Mouse (Mus musculus) Muller cell, postnatal 12 days (primary cell): ENCODE measurements around the gene Nek9.
A peak's percentile ranks its signal among the peaks of the same experiment; 100 is the strongest.

ENCODE experiments used
- DNase-seq: peaks from one replicate; pipeline ENCODE4 v3.0.0-alpha.2; 2015; ENCODE audit errors: inconsistent ontology term

Nek9 gene

DNA sequence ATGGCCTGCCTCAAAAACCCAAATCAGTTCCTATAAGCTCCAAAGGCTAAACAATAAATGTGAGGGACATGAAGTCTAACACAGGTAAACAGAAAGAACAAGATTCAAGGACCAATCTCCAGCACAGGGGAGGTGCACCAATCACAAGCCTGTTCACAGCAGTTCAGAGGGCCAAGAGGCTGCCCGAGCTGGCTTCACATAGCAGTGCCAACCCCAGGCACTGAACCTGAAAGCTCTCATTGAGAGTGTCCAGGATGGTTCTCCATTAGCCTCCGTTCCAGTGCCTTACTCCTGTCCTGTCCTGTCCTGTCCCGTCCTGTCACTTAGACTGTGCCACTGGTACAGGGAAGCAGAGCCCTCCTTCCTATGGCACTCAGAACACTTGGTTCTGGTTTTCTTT is 8.0 kb upstream of the Nek9 start:
- no peak for DNase-seq

DNA sequence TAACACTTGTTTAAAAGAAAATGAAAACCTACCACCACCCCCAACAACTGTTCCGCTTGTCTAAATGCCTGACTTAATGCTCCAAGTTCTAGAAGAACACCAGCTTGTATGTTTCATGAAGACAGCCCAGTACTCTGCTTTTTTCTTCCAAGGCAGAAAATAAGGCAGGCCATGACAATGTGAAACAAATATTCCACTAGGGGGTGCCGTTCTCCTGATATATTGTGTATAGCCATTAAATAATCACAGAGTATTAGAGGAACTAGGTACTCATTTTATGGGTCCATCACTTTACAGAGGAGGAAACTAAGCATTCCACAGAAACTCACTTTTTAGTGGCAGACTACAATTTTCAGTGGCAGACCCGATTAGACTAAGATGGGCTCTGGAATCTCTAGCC is 7.2 kb upstream of the Nek9 start:
- DNase-seq = peak; percentile 76

DNA sequence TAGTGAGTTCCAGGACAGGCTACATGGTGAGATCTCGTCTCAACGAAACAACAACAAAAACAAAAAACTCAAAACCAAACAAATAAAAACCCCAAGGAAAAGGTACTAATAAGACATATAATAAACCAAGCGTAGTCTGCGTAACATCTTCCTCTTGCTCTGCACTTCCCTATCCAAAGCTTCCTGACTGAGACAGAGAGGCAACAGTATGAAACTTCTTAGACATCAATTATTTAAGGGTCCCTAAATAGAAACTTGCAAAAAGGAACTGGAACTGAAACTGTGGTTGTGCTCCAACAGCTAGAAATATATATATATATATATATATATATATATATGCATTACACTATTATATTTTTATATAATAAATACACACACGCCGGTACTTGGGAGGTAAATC is 6.4 kb upstream of the Nek9 start:
- no peak for DNase-seq

DNA sequence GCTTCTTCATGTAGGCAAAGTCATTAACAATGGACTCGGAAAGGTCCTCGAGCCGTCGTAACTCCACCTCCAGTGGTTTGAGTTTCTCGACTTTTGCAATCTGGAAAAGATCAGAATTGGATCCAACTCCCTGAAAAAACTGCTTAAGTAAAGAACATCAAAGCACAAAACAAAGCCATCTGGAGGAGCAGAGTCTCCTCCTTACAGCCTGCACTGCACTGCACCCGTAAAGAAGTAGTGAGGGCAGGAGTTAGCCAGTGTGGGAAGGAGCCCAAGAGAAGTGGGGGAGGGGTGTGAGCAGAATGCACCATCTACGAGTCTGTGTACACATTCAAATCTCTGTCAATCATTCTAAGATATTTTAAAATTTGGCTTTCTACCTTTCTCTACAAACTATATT is 5.1 kb upstream of the Nek9 start:
- DNase-seq = no peak

DNA sequence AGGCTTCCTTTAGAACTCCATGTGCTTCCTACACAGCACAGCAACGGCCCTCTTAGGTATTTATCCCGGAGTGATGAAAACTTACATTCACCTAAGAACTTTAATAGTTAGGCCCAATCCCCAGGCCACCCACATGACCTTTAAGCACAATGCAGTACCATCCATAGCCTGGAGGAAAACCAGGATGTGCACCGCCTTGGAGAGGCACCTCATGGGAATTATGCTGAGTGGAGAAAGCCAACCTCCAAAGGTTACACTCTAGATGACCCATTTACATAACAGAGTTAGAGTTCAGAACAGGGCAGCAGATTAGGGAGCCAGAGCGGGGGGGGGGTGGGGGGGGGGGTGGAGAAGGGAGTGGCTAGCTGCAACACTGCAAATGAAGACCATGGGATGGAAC is 3.1 kb upstream of the Nek9 start:
- DNase-seq = no peak

DNA sequence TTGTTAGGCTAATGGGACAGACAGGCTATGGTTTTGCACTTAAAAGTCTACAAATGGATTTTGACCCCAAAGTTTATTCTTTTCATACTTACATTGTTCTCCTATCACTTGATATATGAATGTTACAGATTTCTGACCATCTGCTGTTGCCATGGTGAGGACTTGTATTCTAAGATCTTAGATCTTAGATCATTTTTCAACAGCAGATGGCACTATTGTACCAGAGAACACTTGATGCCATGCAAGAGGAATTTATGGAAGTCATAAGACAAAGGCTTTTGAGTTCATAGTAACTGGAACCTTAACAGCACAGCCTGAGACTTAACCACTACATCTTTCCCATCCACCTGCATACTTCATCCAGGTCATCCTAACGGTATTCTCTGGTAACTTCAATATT is 2.0 kb upstream of the Nek9 start:
- DNase-seq = peak; percentile 61

DNA sequence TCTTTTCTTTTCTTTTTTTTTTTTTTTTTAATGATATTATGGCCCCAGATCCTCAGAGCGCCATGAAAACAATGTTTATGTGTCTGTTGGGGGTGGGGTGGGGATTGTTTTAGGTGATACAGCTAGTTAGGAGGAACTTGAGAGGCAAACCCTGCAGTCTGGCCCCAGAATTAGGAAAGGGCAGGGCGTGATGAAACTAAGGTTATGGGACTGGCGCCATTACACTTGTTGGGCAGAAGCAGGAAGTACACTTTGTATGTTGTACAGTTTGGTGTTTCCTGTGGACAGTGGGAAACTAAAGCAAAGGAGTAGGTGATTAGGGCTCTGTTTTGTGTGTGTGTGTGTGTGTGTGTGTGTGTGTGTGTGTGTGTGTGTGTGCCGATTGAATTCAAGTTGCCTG is 785 bp upstream of the Nek9 start:
- DNase-seq = no peak

DNA sequence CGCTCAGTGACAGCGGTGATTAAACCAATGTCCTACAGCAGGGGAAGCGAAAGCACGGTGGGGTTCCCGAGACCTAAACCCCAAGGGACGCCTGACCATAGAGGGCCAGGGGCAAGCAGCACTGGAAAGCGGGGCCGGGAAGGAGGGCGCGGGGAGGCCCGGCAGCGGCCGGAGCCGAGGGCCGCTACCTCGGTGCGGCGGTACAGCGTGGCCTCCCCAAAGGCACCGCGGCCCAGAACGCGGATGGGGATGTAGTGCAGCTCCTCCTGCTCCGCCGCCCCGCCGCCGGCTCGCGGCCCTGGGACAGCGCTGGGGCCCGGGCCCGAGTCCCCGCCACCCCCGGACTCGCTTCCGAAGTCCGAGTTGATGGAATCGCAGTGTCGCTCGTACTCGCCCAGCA is 347 bp downstream of the Nek9 start:
- no peak for DNase-seq

DNA sequence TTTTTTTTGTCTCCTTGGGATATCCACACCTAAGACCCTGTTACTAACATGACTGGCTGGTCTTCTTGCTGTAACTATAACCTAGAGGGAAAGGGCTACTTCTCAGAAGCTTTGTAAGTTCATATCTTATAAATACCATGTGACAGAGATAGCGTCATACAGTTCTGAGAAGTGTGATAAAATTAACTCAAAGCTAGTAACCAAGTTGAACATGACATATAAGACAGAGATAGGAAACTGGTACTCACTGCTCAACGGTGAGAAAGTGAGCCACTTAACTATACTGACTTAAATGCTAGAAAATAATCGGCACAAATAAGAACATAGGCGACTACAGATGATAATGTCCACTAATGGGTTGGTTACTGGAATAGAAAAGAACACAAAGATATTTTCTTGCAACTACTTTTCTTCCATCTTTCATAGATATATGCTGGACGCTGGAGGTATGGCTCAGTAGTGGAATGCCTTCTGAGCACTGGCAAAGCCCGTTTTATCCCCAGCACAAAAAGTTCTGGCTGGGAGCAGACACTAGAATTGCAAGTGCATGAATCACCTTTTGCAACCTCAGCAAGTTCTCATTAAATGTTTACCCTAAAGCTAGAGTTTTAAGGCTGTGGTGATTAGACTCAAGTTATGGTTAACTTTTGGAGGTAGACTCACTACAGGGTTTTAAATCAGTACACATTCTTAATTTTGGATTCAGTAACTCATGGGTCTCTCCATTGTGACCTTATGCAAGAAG is 1.4 kb downstream of the Nek9 start:
- peak; percentile 41 for DNase-seq

DNA sequence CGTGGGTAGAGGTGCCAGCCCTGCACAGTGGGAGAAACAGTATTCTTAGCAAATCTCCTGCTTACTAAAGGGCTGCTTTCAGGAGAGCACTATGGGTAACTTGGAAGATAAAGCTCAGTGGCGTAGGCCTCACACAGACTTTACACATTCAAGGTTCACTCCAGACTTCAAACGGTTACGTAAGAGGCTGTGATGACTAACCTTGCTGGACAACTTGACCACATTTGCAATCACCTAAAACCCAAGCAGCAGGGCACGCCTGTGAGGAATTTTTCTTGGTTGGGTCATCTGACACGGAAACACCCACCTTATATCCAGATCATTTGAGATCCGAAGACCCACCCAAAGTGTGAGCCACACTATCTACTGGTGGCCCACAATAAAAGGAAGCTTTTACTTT is 9.0 kb downstream of the Nek9 start:
- DNase-seq = peak; percentile 17

DNA sequence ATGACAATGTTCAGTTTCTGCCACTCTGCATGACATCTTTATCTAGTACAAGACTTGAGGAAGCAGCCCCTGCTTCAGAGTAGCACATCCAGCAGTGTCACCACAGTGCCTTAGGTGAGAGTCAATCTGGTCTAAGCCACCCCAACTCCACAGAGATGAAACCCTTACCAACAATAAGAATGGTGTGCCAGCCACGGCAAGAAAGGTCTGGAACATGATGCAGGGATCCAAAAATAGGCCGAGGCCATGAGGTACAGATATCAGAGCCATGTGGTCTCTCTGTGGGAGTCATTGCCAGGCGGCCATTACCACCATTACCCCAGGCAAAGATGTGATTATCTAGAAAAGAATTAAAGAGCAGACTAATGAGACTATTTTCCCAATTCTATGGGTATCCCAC is 30.5 kb downstream of the Nek9 start:
- no peak for DNase-seq

DNA sequence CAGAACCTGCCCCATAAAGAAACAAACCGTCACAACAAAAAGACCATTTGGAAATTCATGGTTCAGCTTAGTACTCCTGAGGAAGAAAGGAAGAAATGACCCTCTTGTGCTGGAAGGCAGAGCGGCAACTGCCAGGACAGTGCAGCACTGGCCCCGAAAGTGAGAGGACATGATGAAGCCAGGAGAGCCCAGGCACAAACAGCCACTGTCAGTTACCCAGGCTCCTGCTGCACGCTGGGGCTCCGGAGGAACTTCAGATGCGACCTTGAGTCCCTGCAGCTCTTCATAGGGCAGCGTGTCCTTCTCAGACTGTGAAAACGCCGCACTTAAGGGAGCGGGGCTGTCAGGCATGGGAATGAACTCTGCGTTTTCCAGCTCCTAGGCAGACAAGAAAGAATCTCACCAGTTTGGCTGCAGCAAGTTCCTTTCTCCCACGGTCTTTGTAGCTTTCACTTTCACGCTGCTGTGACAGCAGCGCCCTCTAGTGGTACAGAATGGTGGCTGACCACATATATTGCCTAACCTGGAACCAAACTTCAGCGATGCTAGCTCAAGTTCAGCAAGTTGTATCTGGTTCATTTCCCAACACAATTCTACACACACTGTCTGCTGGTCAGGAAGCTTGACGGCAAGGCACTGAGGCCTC is 33.8 kb downstream of the Nek9 start:
- DNase-seq = peak; percentile 70

DNA sequence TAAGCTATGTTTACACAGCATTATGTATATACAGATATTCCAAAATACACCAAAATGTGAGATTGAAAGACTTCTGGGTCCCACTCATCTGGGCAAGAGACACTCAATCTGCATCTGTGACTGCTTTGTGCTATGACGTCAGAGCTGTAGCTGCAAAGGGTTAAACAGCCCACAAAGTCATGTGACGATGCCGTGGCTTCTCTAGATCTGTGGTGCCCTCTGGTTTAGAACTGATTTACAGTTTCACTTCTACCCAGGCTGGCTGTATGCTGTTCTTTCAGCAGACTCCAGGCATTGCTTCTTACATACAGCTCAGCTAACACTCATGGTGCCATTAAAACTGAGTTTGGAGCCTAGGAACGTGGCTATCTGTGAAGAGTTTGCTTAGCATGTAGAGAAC is 34.4 kb downstream of the Nek9 start:
- DNase-seq = no peak

DNA sequence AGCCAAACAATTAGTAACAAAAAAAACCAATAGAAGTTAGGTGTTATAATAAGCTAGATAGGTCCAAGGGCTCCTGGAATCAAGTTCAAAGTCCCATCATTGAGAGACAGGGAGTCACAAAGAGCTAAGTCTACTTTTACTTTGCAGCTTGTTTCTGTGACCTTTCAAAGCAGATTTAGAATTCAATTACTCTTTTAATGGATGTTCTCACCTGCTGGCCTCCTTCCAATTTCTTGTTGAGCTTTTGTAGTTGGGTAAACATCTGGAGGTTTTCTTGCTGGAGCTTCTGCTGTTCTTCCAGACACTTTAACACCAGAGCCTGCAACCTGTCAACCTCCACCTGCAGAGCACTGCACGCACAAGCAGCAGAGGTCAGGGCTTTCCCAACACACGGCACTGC is 35.9 kb downstream of the Nek9 start:
- no peak for DNase-seq

DNA sequence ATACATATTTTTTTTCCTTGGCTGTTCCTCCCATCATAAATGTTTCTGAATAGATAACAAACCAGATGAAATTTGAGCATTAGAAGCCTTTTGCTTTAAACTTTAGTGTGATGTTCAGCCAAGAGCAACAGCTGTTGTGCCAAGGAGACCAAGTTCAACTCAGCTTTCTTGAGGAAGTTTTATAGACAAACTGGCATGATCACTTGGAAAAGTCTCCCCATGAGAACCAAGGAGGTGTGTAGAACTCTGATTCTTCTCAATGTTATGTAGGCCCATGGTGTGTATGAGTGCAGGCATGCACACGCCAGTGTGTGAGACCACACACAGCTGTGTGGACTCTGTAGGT is 40.4 kb downstream of the Nek9 start:
- DNase-seq = no peak

DNA sequence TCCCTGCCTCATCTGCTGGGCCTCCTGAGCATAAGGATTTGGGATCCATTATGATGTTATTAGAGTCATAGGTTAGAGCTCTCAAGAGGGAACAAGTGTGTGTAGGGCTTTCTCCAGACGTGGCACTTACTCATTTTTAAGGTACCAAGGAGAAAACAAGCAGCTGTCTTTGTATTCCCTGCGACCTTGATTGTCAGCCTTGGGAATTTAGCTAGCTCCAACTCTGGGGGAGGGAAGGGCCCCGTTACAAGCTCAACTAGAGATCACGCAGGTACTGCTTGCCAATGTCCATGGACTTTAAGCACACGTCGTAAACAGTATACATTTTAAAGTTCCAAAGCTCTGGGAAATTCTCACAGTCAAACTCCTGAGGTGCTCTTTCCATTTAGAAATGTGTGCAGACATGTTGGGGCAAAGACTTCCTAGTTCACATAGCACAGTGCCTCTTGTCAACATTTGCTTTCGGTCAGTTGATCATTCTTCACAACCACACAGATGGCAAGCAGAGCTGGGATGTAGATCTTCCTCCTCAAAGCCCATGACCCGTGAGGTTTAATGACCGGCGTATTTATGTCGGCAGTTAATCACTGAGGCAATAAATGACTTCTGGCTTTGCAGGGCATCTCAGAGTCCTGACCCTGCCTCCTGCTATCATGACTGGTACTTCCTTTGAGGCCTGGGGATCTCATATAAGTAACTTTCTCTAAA is 40.9 kb downstream of the Nek9 start:
- no peak for DNase-seq

DNA sequence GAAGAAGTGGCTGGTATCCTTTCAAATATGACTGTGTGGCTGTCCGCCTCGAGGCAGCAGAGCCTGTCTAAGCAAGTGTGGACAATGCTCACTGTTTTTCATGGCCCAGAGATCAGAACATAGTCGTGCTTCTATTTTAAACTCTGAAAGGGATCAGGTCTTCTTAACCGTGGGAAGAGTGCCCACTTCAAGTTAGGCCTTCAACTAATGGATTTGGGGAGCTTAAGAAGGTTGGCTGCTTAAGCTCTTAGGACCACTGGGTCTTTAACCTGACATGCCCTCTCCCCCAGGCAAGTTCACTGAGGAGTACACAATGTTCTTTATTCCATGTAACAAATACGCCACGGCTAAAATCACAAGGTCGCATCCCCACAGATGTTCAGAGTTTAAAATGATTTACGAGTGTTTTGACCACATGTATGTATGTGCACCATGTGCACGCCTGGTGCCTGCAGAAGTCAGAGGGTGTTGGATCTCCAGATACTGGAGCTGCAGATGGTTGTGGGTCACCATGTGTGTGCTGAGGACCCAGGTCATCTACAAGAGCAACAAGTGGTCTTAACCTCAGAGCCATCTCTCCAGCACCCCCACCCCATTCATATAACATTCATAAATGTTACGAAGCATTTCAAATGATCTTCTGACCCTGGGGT is 41.7 kb downstream of the Nek9 start:
- no peak for DNase-seq

DNA sequence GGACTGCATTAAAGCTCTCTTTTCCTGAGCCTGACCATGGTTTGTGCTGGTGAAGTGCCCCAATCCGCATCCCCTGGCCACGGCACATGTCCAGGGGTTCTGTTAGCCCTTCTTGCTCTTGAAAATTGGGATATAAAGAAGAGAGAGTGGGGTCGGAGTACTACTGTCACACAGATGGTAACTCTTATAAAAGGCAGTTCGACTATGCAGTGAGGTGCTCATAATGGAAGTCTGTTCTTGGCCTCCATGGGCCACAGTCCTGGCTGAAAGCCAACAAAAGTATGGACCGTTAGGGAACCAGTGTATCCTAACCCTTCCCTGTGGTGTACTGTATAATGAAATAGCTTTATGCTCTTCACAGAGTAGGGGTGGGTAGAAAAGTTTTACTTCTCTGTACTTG is 42.2 kb downstream of the Nek9 start:
- no peak for DNase-seq

DNA sequence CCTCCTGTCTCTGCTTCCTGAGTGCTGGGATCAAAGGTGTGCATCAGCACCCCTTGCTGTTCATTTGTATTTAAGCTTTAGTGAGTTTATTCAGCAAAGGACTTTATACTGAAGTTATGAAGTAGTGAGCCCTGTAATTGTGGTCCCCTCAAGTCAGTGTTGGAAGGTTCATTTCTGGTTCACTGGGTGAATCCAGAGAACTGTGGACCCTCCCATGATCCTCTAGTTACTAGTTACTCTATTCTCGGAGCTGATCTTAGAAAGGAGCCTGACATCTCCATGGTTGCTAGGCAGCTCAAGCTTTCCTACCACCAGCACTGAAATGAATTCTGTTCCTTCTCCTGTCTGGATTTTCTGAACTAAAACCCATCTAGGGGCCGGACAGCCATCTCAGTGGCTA is 43.7 kb downstream of the Nek9 start:
- no peak for DNase-seq

DNA sequence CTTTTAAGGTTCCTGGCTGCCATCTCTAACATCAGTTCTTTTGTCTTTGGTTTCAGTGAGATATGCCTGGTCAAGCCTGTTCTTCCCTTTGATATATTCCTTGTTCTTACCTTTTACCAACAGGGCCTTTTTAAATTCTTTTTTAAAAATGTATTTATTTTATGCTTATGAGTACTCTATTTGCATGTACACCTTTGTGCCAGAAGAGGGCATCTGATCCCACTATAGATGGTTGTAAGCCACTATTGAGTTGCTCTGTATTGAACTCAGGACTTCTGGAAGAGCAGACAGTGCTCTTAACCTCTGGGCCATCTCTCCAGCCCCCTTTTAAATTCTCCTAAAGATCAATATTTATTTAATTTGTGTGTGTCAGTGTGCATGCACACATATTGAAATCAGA is 46.3 kb downstream of the Nek9 start:
- no peak for DNase-seq

DNA sequence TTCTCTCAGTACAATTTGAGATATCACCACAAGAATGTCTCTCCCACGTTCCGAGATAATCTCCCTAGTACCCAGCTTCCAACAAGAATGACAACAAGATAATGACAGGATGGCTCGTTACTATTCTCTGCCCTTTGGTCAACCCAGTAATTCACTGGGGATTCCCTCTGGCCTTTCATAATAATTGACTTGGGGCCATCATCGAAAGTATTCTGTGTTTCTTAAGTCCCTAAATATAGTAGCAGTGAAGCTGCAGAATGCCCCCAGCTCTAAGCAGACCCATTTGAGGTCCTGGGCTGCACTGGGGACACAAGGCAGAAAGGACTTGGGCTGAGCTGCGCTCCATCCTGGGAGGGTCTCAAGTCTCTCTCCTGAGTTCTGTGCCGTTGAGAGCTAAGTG is 46.9 kb downstream of the Nek9 start:
- no peak for DNase-seq

DNA sequence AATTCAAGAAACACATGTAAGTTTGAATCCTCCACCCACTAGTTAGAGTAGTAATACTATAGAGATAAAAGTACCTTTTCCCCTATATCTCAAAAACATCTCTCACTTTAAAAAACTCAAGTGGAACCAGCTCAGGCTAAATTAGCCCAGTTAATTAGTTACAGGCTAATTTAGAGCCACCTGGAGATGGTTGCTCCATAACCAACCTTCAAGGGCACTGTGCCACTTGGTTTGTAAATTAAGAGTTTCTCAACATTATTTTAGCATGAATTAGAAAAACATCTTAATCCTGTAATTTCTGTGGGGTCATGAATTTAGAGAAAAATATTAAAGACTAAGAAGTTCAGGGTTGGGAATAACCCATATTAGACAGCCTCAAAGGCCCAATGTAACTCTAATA is 47.6 kb downstream of the Nek9 start:
- DNase-seq = no peak

DNA sequence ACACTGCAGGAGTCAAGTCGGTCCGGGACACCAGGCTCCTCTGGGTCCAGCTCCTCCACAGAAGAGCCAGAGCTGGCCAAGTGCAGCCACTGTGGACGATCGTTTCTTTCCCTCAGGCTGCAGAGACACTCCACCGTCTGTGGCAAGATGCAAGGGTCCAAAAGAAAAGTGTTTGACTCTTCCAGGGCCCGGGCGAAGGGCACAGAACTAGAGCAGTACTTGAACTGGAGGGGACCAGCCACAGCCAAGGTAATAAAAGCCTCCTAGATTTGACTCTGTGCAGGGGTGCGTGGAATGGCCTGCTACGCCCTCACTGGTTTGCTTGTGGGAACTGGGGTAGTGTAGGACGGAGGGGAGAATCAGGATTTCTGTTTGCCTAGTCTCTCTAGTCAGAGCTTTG is 48.5 kb downstream of the Nek9 start:
- no peak for DNase-seq
